Mouse (Mus musculus) thymus, adult 2 months (tissue): ENCODE measurements at regions not wholly inside any gene's neighbourhood (a gene's known extent, or its start where the extent isn't known, plus 50 kb on each side); places are given as distances from the start of the nearest gene placed in this dataset.

Source experiments
- DNase-seq: peaks from one replicate; pipeline ENCODE4 v3.0.0; 2021
- H3K27ac ChIP-seq: fragments of 200-500 bp; 2 replicates; pipeline ENCODE4 v1.5.1; 2012; ENCODE audit warnings: low read length, control low read depth; ENCODE audit not compliant: control insufficient read depth, insufficient read depth
- H3K27me3 ChIP-seq: fragments of 200-500 bp; 2 replicates; pipeline ENCODE4 v1.6.1; 2012; ENCODE audit warnings: mild to moderate bottlenecking, low read length, moderate library complexity, mixed read lengths; ENCODE audit not compliant: control insufficient read depth, insufficient read depth
- H3K36me3 ChIP-seq: fragments of 200-500 bp; 2 replicates; pipeline ENCODE4 v1.6.1; 2012; ENCODE audit warnings: mild to moderate bottlenecking, low read length, moderate library complexity; ENCODE audit not compliant: control insufficient read depth, insufficient read depth
- H3K4me1 ChIP-seq: fragments of 200-500 bp; replicated peaks from 2 replicates; pipeline ENCODE4 v1.6.1; 2012; ENCODE audit warnings: low read length; ENCODE audit not compliant: control insufficient read depth, insufficient read depth
- H3K4me3 ChIP-seq: fragments of 200-500 bp; 2 replicates; pipeline ENCODE4 v1.5.1; 2012; ENCODE audit warnings: mild to moderate bottlenecking, low read length, control low read depth, moderate library complexity; ENCODE audit not compliant: control insufficient read depth, insufficient read depth
- CTCF ChIP-seq: fragments of 200-500 bp; IDR thresholded peaks from 2 replicates; pipeline ENCODE4 v1.5.1; 2012; ENCODE audit warnings: mild to moderate bottlenecking, control low read depth, low read length, moderate library complexity, borderline replicate concordance; ENCODE audit not compliant: control insufficient read depth, poor library complexity, insufficient read depth; ENCODE audit errors: extremely low read depth
- POLR2A ChIP-seq: fragments of 200-500 bp; IDR thresholded peaks from 2 replicates; pipeline ENCODE4 v1.6.1; 2012; ENCODE audit warnings: mild to moderate bottlenecking, low read length, control low read depth, moderate library complexity; ENCODE audit not compliant: control insufficient read depth, poor library complexity, insufficient read depth; ENCODE audit errors: extremely low read depth
- WGBS: fragments of 180-500 bp; shearing (Covaris S2); methylation state at CpG from one replicate; pipeline ENCODE4 v1.1.7; 2018; 5-methylcytosine and 5-hydroxymethylcytosine counted together

DNA sequence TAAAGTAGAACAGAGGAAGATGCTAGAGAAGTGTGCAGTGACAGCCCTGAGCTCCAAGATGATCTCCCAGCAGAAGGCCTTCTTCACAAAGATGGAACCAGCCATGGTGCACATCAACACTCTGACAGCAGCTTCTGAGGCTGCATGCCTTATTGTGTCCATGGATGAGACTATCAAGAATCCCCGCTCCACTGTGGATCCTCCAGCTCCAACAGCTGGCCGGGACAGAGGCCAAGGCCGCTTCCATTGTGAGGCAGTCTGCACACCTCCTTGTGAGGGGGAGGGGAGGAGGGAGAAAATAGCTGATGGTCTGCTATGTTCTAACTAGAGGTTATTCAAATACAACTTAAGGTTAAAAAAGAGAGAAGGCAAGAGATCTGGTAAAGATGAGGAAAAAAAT is 231.4 kb upstream of the Rack1 start:
- no peaks in the 10 kb centered on the region for H3K27me3 ChIP-seq
- H3K4me3 ChIP-seq, result no peak overlapping the region
- WGBS, result 93% methylated on average over 3 of the region's 3 CpGs
- TF ChIP-seq CTCF (no peak), POLR2A (no peak)
- no peak for DNase-seq
- H3K27ac ChIP-seq, result no peak overlapping the region
- no peaks in the 10 kb centered on the region for H3K36me3 ChIP-seq
- H3K4me1 ChIP-seq, result no peaks in the 10 kb centered on the region

DNA sequence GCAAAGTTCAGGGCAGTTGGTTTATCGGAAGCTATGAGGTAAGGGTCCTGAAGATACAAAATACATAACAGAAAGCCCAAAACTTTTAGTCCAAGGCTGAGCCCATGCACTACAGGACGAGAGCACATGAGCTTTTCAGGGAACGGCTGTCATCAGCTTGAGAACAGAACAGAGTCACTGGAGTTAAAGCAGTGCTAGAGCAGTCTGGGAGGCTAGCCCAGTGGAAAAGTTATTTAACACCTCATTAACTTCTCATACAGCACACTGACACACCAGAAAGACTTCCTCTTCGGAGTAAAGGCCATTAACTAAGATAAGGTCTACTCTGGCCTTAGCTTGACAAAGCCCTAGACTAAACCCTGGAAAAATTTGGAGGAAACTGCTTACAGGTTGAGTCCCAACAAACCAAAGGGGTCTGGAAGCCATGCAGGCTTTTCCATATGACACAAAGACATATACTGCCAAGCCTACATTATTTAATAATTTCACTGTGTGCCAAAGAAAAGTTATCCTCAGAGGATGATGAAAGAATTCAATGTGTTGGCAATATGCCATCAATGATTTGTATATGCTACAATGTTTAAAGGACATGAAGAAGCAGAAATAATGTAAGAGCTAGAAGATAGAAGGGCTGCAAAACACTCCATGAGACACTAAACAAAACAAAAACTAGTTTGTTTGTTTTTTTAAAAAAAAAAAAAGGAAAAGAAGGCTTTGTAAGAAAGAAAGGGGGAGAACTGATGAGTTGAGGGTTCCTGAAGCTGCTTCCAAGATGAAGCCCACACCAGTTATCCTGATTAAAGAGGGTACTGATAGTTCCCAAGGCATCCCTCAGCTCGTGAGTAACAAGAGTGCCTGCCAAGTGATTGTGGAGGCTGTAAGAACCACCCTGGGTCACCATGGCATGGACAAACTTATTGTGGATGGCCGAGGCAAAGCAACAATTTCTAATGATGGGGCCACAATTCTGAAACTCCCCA is 232.3 kb upstream of the Rack1 start:
- 69% methylated on average over 6 of the region's 6 CpGs for WGBS
- Histone ChIP-seq H3K4me3 (no peak overlapping the region), H3K36me3 (no peaks in the 10 kb centered on the region), H3K4me1 (no peaks in the 10 kb centered on the region), H3K27me3 (no peaks in the 10 kb centered on the region), H3K27ac (no peak overlapping the region)
- TF ChIP-seq POLR2A, result no peak
- no peak for TF ChIP-seq CTCF
- no peak for DNase-seq

DNA sequence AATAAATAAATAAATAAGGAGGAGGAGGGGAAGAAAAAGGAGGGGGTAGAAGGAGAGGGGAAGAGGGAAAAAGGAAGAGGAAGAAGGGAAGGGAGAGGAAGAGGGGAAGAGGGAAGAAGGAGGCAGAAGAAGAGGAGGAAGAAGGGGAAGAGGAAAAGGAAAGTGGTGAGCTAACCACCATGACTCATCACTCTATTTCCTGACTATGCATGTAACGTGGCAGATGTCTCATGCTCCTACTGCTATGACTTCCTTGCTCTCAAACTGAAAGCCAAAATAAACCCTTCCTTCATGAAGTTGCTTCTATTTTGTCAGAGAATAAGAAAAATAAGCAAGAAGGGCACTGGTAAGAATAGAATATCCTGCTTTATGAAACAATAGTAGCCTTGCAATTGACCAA is 242.1 kb upstream of the Rack1 start:
- H3K4me3 ChIP-seq, result no peak overlapping the region
- TF ChIP-seq CTCF (no peak), POLR2A (no peak)
- no peaks in the 10 kb centered on the region for H3K4me1 ChIP-seq
- no peak overlapping the region for H3K27ac ChIP-seq
- WGBS, result 20% methylated on average over 1 of the region's 1 CpGs
- H3K36me3 ChIP-seq, result no peaks in the 10 kb centered on the region
- H3K27me3 ChIP-seq, result no peaks in the 10 kb centered on the region
- no peak for DNase-seq

DNA sequence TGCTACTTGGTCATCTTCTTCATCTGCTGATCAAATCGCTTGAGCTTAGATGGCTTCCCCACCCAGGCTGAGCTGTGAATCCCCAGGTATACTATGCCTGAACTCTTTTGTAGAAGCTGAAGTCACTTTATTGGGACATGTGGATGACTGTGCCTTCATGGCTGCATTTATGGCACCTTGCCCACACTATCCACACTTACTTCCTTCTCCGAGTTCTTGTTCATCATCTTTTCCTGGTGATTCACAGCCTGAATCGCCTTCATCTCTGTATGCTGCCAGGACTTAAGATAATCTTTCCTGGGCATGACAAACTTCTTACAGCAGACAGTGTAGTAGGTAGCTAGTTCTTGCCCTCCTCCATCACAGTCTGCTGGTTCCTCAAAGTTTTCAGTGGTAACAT is 248.1 kb upstream of the Rack1 start:
- no peak for TF ChIP-seq POLR2A
- TF ChIP-seq CTCF, result no peak
- no peaks in the 10 kb centered on the region for H3K36me3 ChIP-seq
- 93% methylated on average over 3 of the region's 3 CpGs for WGBS
- no peaks in the 10 kb centered on the region for H3K4me1 ChIP-seq
- H3K27ac ChIP-seq, result no peak overlapping the region
- H3K27me3 ChIP-seq, result no peaks in the 10 kb centered on the region
- H3K4me3 ChIP-seq, result no peak overlapping the region
- no peak for DNase-seq

DNA sequence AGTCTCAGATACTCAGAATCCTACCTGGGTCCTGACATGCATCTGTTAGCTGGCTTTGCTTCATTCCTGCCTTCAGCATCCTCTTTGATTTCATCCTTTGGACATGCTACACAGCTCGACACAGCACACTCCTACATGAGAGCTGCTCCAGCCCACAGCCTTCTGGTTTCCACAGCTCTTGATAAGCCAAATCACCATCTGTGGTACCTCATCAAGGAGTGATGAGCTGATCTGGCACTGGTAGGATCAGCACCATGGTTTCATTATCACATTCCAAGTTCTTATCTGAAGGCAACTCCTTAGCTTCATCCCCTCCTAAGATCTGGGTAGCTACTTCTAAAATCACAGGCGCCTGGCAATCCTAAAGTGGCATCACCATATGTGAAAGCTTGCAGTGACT is 248.9 kb upstream of the Rack1 start:
- TF ChIP-seq POLR2A, result no peak
- no peak for TF ChIP-seq CTCF
- Histone ChIP-seq H3K27ac (no peak overlapping the region), H3K4me3 (no peak overlapping the region), H3K4me1 (no peaks in the 10 kb centered on the region), H3K36me3 (no peaks in the 10 kb centered on the region), H3K27me3 (no peaks in the 10 kb centered on the region)
- no peak for DNase-seq
- 85% methylated on average over 2 of the region's 2 CpGs for WGBS

DNA sequence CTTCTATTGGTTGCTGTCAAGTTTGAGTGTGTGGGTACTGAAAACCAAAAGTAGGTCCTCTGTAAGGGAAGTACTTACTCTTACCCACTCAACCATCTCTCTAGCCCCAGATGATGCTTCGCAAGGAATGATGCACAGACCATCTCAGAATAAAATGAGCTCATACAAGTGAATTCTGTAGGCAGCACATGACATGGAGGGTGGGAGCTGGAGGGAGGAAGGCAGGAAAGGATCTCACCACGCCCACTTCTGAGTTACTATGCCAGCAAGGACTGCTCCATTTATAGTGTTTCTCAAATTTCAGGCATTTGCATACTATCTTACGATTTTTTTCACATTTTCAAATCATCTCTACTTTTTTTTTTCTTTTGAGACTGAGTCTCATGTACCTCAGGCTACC is 273.8 kb upstream of the Rack1 start:
- TF ChIP-seq POLR2A (no peak), CTCF (no peak)
- no peak overlapping the region for H3K4me3 ChIP-seq
- no peaks in the 10 kb centered on the region for H3K36me3 ChIP-seq
- H3K4me1 ChIP-seq, result no peaks in the 10 kb centered on the region
- no peak overlapping the region for H3K27ac ChIP-seq
- 72% methylated on average over 3 of the region's 3 CpGs for WGBS
- H3K27me3 ChIP-seq, result no peaks in the 10 kb centered on the region
- DNase-seq, result no peak
